Mouse (Mus musculus): ENCODE results near the gene Myl3. TPM values are rescaled to one million over a fixed set of nuclear protein-coding genes. Genes with fewer than 3 reads are reported as not detected.

The Myl3 gene
- 1.2 and 1.3 TPM in 2 replicates for polyA plus RNA-seq (2016; fragmentation: Nextera tagmentation; extraction: Ambion mirVana)

DNA sequence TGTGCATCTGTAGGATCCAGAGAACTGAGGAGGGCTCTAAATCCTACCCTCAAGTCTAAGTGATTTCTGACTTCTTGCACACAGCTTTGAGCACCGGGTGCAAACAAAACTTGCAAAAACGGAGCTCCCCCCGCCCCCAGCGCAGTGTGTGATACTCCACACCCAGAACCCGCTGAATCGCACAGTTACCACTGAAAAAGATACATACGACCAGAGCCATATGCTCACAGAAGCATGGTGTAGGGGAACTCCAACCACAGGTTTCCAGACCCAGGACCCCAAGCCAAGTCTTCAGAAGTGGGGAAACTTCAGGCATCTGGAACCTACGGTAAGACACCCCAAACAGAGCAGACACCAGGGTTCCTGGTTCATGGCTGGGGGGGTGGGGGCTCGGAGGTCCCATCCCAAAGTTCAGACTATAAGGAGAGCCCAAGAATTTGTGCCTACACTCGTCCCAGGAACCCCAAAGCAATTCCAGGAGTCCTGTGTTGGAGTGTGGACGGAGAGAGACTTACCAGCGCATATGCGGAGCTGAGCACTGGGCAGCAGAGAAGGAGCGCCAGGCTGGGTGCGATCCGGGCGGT, at the start of gene Myl3:
Gene Myl3, plus strand, starts transcription at position 151 of the 584 bp plus-strand sequence.
- H3K9ac ChIP-seq (replicated peaks), result peak within 1 kb of the TSS; percentile 78
- peaks cover 54% of the 10 kb centered on the region for H3K27me3 ChIP-seq

DNA sequence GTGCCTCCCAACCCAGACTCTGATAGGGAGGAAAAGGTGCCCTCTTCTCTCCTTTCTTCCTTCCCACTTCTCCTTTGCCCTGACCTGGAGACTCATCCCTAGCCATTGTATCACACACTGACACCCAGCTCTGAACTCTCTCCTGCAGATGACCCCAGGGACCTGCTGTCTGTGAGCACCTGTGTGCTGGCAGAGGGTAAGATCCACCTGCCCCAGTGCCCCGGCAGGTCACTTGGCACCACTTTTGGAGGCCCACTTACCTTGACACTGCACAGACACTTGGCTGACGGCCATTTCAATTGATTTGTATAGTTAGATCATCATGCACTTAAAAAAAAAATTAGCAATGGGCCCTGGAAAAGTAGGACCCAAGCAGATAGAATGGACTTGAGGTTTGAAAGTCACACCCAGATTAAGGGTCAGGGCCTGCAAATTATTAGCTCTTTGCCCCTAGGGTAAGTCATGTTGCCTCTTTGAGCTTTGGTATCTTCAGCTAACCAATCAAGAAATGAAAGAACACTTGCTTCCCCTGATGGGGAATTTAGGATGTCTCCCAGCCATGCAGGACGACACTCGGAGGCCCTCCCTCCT, 46.4 kb upstream of the Myl3 start:
- no peak overlapping the region for H3K4me2 ChIP-seq (replicated peaks)
- 90% methylated on average over 4 of the region's 4 CpGs for WGBS
- H3K27ac ChIP-seq (replicated peaks), result no peak overlapping the region
- no peak overlapping the region for H3K9ac ChIP-seq (replicated peaks)
- no peaks in the 10 kb centered on the region for H3K4me1 ChIP-seq
- peaks cover 18% of the 10 kb centered on the region; the same call in 1 of the 2 replicates for H3K36me3 ChIP-seq
- ATAC-seq (ENCODE audit: low FRiP score, low read depth), result no peak
- no peaks in the 10 kb centered on the region for H3K9me3 ChIP-seq
- no peaks in the 10 kb centered on the region for H3K27me3 ChIP-seq
- no peak overlapping the region for H3K4me3 ChIP-seq

More for the DNA sequence above, at the start of gene Myl3:
- no peak for ATAC-seq (ENCODE audit: low FRiP score, low read depth)
- H3K27ac ChIP-seq (replicated peaks), result peak within 1 kb of the TSS; percentile 71
- no peaks in the 10 kb centered on the region for H3K9me3 ChIP-seq
- peak within 1 kb of the TSS; percentile 92 for H3K4me2 ChIP-seq (replicated peaks)
- 2% methylated on average over 17 of the region's 17 CpGs for WGBS
- peak within 1 kb of the TSS; percentile 62 for H3K4me3 ChIP-seq
- H3K4me1 ChIP-seq, result peaks cover 24% of the 10 kb centered on the region
- no peaks in the 10 kb centered on the region for H3K36me3 ChIP-seq

- Histone ChIP-seq H3K9ac (replicated peaks) (no peak overlapping the region), H3K4me3 (no peak overlapping the region), H3K27me3 (no peaks in the 10 kb centered on the region), H3K9me3 (no peaks in the 10 kb centered on the region), H3K4me1 (no peaks in the 10 kb centered on the region), H3K36me3 (peaks cover 18% of the 10 kb centered on the region; the same call in 1 of the 2 replicates), H3K27ac (replicated peaks) (no peak overlapping the region), H3K4me2 (replicated peaks) (no peak overlapping the region)
- WGBS, result 96% methylated on average over 5 of the region's 5 CpGs
- no peak for ATAC-seq (ENCODE audit: low FRiP score, low read depth)
Observed at GRCm38 (mm10) chr9:110696427-110696826, 45.2 kb upstream of the Myl3 start.

DNA sequence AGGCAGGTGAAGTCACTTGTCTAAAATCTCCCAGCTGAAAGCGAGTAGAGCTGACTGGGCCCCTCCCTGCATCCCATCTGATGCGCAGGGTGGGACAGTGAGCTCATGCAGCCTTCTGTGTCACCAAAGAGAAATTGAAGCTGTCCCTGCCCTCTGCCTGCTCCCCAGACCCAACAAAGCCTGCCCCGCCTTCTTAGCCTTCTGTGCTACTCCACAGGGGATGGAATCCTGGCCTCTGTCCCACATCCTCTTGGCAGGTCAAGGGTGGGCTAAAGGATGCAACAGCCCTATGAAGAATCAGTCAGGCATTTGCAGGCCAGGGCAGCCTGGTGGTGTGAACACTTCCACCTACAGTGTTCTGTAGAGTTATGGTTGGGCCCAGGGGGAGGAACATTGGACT, 44.2 kb upstream of the Myl3 start:
- no peaks in the 10 kb centered on the region for H3K27me3 ChIP-seq
- no peak overlapping the region for H3K27ac ChIP-seq (replicated peaks)
- H3K4me1 ChIP-seq, result no peaks in the 10 kb centered on the region
- H3K4me2 ChIP-seq (replicated peaks), result no peak overlapping the region
- no peaks in the 10 kb centered on the region for H3K9me3 ChIP-seq
- no peak for ATAC-seq (ENCODE audit: low FRiP score, low read depth)
- H3K9ac ChIP-seq (replicated peaks), result no peak overlapping the region
- 85% methylated on average over 3 of the region's 3 CpGs for WGBS
- peaks cover 18% of the 10 kb centered on the region; the same call in 1 of the 2 replicates for H3K36me3 ChIP-seq
- no peak overlapping the region for H3K4me3 ChIP-seq

DNA sequence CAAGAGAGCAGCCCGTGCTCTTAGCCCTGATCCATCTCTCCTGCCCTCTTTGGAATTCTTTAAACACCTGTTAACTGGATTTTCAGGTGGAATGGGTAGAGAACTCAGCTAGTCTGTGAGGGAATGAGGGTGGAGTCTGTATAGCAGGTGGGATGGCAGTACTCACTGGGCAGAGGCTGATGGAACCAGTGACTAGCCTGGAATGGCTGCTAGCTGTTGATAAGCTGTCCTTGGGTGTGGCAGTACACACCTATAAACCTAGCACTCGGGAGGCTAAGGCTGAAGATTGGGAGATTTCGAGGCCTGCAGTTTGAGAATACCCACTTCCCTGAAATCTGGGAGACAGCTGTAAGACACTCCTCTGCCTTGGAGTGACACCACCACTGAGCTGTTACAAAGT, 42.1 kb upstream of the Myl3 start:
- Histone ChIP-seq H3K4me3 (no peak overlapping the region), H3K36me3 (peaks cover 12% of the 10 kb centered on the region; the same call in 1 of the 2 replicates), H3K4me2 (replicated peaks) (no peak overlapping the region), H3K9ac (replicated peaks) (no peak overlapping the region), H3K4me1 (no peaks in the 10 kb centered on the region), H3K27ac (replicated peaks) (no peak overlapping the region), H3K27me3 (no peaks in the 10 kb centered on the region), H3K9me3 (no peaks in the 10 kb centered on the region)
- ATAC-seq (ENCODE audit: low FRiP score, low read depth), result no peak
- WGBS, result 91% methylated on average over 3 of the region's 3 CpGs

GRCm38 (mm10) chr9:110701114-110702032, 40.3 kb upstream of the Myl3 start:
- Histone ChIP-seq H3K9me3 (no peaks in the 10 kb centered on the region), H3K4me3 (no peak overlapping the region), H3K27ac (replicated peaks) (no peak overlapping the region), H3K4me1 (no peaks in the 10 kb centered on the region), H3K27me3 (no peaks in the 10 kb centered on the region), H3K4me2 (replicated peaks) (no peak overlapping the region), H3K36me3 (0 out of 2 replicates have a peak, but pooled peaks cover under 1% of the 10 kb centered on the region), H3K9ac (replicated peaks) (no peak overlapping the region)
- 75% methylated on average over 11 of the region's 12 CpGs for WGBS
- ATAC-seq (ENCODE audit: low FRiP score, low read depth), result no peak

DNA sequence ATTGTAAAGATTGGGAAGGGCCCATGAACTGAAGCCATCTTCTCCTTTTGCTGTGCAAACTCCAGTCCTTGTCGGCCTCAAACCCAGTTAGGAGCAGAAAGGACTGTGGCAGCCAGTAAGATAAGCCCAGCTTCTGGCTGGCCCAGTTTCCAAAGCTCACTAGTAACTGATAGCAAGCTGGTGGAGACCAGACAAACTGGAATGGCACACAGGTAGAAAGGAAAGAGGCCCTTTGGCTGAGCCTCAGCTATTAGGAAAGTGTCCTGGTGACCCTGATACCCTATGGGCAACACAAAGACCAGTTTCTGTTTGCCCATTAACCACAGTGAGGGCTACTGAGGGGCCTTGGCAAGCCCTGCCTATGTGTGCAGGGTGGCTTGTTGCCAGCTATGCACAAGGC, 38.8 kb upstream of the Myl3 start:
- Histone ChIP-seq H3K9me3 (no peaks in the 10 kb centered on the region), H3K4me3 (no peak overlapping the region), H3K4me2 (replicated peaks) (no peak overlapping the region), H3K27ac (replicated peaks) (no peak overlapping the region), H3K27me3 (no peaks in the 10 kb centered on the region), H3K4me1 (no peaks in the 10 kb centered on the region), H3K36me3 (0 out of 2 replicates have a peak, but pooled peaks cover 1% of the 10 kb centered on the region), H3K9ac (replicated peaks) (no peak overlapping the region)
- ATAC-seq (ENCODE audit: low FRiP score, low read depth), result no peak
- WGBS, result 93% methylated on average over 1 of the region's 1 CpGs

- Histone ChIP-seq H3K27me3 (no peaks in the 10 kb centered on the region), H3K9me3 (no peaks in the 10 kb centered on the region), H3K36me3 (0 out of 2 replicates have a peak, but pooled peaks cover 3% of the 10 kb centered on the region), H3K9ac (replicated peaks) (no peak overlapping the region), H3K4me2 (replicated peaks) (no peak overlapping the region), H3K27ac (replicated peaks) (no peak overlapping the region), H3K4me1 (no peaks in the 10 kb centered on the region), H3K4me3 (no peak overlapping the region)
- no peak for ATAC-seq (ENCODE audit: low FRiP score, low read depth)
- WGBS, result 94% methylated on average over 6 of the region's 6 CpGs
Observed at GRCm38 (mm10) chr9:110703951-110704350, 37.7 kb upstream of the Myl3 start.

- Histone ChIP-seq H3K9ac (replicated peaks) (no peak overlapping the region), H3K27ac (replicated peaks) (no peak overlapping the region), H3K27me3 (no peaks in the 10 kb centered on the region), H3K4me1 (no peaks in the 10 kb centered on the region), H3K4me3 (no peak overlapping the region), H3K9me3 (no peaks in the 10 kb centered on the region), H3K4me2 (replicated peaks) (no peak overlapping the region), H3K36me3 (peaks cover 14% of the 10 kb centered on the region)
- no peak for ATAC-seq (ENCODE audit: low FRiP score, low read depth)
- WGBS, result 83% methylated on average over 5 of the region's 5 CpGs
Observed at GRCm38 (mm10) chr9:110706784-110707183, 34.9 kb upstream of the Myl3 start.

DNA sequence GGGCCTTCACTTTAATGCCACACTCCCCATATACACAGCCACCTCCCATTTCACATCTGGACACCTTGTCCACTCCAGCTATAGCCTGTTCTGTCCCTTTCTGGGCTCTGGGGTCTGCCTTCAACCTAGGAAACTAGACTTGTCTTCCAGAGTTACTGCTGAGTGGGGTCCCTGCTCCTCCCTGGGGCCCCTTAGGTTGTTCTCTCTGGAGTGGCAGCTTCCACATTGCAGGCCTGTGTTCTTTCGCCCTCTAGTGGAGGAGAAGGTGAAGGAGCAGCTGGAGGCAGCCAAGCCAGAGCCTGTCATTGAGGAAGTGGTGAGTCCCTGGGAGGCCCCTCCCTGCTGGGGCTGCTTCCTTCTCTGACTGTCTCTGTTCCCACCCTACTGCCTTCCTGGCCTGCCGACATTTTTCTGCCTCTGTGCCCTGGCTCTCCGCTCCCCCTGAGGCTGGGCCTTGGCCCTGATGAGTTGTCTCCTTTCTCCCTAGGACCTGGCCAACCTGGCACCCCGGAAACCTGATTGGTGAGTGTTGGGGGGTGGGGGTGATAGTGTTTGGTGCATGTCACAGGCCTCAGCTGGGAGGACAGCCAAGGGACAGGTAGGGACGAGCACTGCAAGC, 31.9 kb upstream of the Myl3 start:
- 44% methylated on average over 5 of the region's 5 CpGs for WGBS
- no peaks in the 10 kb centered on the region for H3K9me3 ChIP-seq
- peak; percentile 74 for ATAC-seq (ENCODE audit: low FRiP score, low read depth)
- H3K4me3 ChIP-seq, result no peak overlapping the region
- H3K9ac ChIP-seq (replicated peaks), result 0 out of 2 replicates have a peak overlapping the region, but pooled peaks have one; percentile 24
- peaks cover 26% of the 10 kb centered on the region for H3K36me3 ChIP-seq
- no peak overlapping the region for H3K27ac ChIP-seq (replicated peaks)
- H3K4me2 ChIP-seq (replicated peaks), result no peak overlapping the region
- no peaks in the 10 kb centered on the region for H3K27me3 ChIP-seq
- H3K4me1 ChIP-seq, result no peaks in the 10 kb centered on the region

GRCm38 (mm10) chr9:110711532-110711931, 30.1 kb upstream of the Myl3 start:
- Histone ChIP-seq H3K4me3 (no peak overlapping the region), H3K4me2 (replicated peaks) (no peak overlapping the region), H3K4me1 (no peaks in the 10 kb centered on the region), H3K9ac (replicated peaks) (no peak overlapping the region), H3K36me3 (peaks cover 29% of the 10 kb centered on the region), H3K27ac (replicated peaks) (no peak overlapping the region), H3K9me3 (no peaks in the 10 kb centered on the region), H3K27me3 (no peaks in the 10 kb centered on the region)
- no peak for ATAC-seq (ENCODE audit: low FRiP score, low read depth)
- WGBS, result 100% methylated on average over 1 of the region's 1 CpGs
